Mouse (Mus musculus): ENCODE measurements around the gene Gdi1.

GRCm38 (mm10) chrX:74293431-74293830, 11.4 kb upstream of the Gdi1 start:
- TF ChIP-seq POLR2A (IDR thresholded peaks at IDR 0.05; ENCODE audit: borderline replicate concordance, extremely low read depth, low read depth, low read length) (no peak), CTCF (IDR thresholded peaks at IDR 0.05; ENCODE audit: insufficient read depth, low read length) (no peak)

All from lung, adult 2 months (tissue).